8 mouse cellular contexts compared by ENCODE assay signal in the genomic region with DNA sequence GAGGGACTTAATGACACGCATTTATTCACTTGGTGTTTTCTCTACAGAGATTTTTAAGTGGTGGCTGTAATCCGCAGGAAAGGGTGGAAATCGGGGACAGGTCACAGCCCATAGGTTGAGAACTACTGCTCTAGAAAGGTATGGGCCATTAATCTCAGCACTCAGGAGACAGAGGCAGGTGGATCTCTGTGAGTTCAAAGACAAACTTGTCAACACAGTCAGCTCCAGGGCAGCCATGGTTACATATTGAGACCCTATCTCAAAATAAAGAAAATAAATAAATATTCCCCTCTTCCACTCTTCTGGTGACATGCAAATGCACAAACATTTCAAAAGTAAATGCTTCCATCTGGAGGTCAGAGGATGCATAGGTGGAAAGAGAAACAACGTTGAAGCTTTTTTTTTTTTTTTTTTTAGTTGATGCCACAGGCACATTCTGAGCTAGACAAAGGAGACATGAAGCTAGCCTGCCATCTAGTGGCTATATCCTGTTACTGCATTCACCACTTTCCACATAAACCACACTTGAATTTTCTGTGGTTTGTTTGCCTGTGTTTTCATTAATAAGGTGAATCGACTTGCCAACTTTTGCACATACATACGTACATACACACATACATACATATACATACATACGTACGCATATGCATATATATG. TPM values are rescaled to one million over a fixed set of nuclear protein-coding genes. Genes with fewer than 3 reads are reported as not detected.
DNase-seq lines count a peak whose midpoint lies in the region; ATAC-seq and TF ChIP-seq lines count a peak whose summit lies in the region.

No protein-coding gene starts in this region.

- no peak overlapping the region for H3K4me3 ChIP-seq in kidney, adult 2 months (ENCODE audit: insufficient read depth, low read depth, low read length)
- H3K4me3 ChIP-seq in kidney, embryonic 15.5 days (replicated peaks), result no peak overlapping the region
- no peak overlapping the region for H3K4me3 ChIP-seq in hindbrain, embryonic 16.5 days (ENCODE audit: low read length)
- no peak overlapping the region for H3K4me3 ChIP-seq in liver, embryonic 12.5 days

- DNase-seq in kidney, adult 2 months, result peak; percentile 66
- peak; percentile 93 for DNase-seq in MEL-GATA-1-ER (ENCODE audit: extremely low read depth, low read depth)
- DNase-seq in cerebellum, postnatal 14 days, result peak; percentile 75 to 76
- peak; percentile 32 to 36 for DNase-seq in natural killer cell, adult 2 months (ENCODE audit: low spot score in 2 of 2)
- DNase-seq in urinary bladder, adult 2 months (ENCODE audit: low spot score), result no peak

- no peaks in the 10 kb centered on the region for H3K4me1 ChIP-seq in kidney, adult 2 months (ENCODE audit: control insufficient read depth, insufficient read depth, low read length)
- no peaks in the 10 kb centered on the region for H3K4me1 ChIP-seq in kidney, embryonic 15.5 days
- no peaks in the 10 kb centered on the region for H3K4me1 ChIP-seq in hindbrain, embryonic 16.5 days (ENCODE audit: control insufficient read depth, insufficient read depth, low read depth, low read length)
- peaks cover 15% of the 10 kb centered on the region for H3K4me1 ChIP-seq in liver, embryonic 12.5 days

- H3K4me2 ChIP-seq in kidney, embryonic 15.5 days, result no peak overlapping the region
- H3K4me2 ChIP-seq in hindbrain, embryonic 16.5 days (ENCODE audit: low read length), result no peak overlapping the region
- peak overlapping the region; percentile 53 for H3K4me2 ChIP-seq in liver, embryonic 12.5 days

- no peak for TF ChIP-seq POLR2A in kidney, adult 2 months (IDR thresholded peaks at IDR 0.05; ENCODE audit: low read depth, low read length)

- no peak overlapping the region for H3K27ac ChIP-seq in kidney, adult 2 months (ENCODE audit: insufficient read depth, low read depth, low read length)
- no peak overlapping the region for H3K27ac ChIP-seq in kidney, embryonic 15.5 days
- H3K27ac ChIP-seq in hindbrain, embryonic 16.5 days (ENCODE audit: low read depth, low read length), result no peak overlapping the region
- no peak overlapping the region for H3K27ac ChIP-seq in liver, embryonic 12.5 days

- H3K9ac ChIP-seq in kidney, embryonic 15.5 days, result no peak overlapping the region
- H3K9ac ChIP-seq in hindbrain, embryonic 16.5 days (ENCODE audit: low read depth, low read length), result no peak overlapping the region
- H3K9ac ChIP-seq in liver, embryonic 12.5 days, result 0 out of 2 replicates have a peak overlapping the region, but pooled peaks have one; percentile 22

- H3K36me3 ChIP-seq in kidney, adult 2 months (ENCODE audit: control insufficient read depth, insufficient read depth, low read length), result no peaks in the 10 kb centered on the region
- no peaks in the 10 kb centered on the region for H3K36me3 ChIP-seq in kidney, embryonic 15.5 days
- H3K36me3 ChIP-seq in hindbrain, embryonic 16.5 days (ENCODE audit: control insufficient read depth, insufficient read depth, low read length), result no peaks in the 10 kb centered on the region
- H3K36me3 ChIP-seq in liver, embryonic 12.5 days, result no peaks in the 10 kb centered on the region

- H3K9me3 ChIP-seq in kidney, embryonic 15.5 days (replicated peaks), result no peaks in the 10 kb centered on the region
- H3K9me3 ChIP-seq in hindbrain, embryonic 16.5 days (ENCODE audit: control insufficient read depth, low read length), result no peaks in the 10 kb centered on the region
- no peaks in the 10 kb centered on the region for H3K9me3 ChIP-seq in liver, embryonic 12.5 days (replicated peaks)

- no peak for ATAC-seq in kidney, embryonic 15.5 days (replicated peaks; ENCODE audit: low FRiP score)
- peak; percentile 65; the same call in 1 of the 2 replicates for ATAC-seq in hindbrain, embryonic 16.5 days
- ATAC-seq in liver, embryonic 12.5 days, result peak; percentile 38; the same call in 1 of the 2 replicates

- TF ChIP-seq CTCF in kidney, adult 2 months (conservative IDR thresholded peaks at IDR 0.05; ENCODE audit: insufficient read depth, insufficient read length, low read depth, low read length), result 0 out of 2 replicates have a peak, but pooled peaks have one; percentile 16

- H3K27me3 ChIP-seq in kidney, adult 2 months (replicated peaks; ENCODE audit: control insufficient read depth, insufficient read depth, low read length), result no peaks in the 10 kb centered on the region
- no peaks in the 10 kb centered on the region for H3K27me3 ChIP-seq in kidney, embryonic 15.5 days
- no peaks in the 10 kb centered on the region for H3K27me3 ChIP-seq in hindbrain, embryonic 16.5 days (replicated peaks; ENCODE audit: control insufficient read depth, insufficient read depth, low read length)
- H3K27me3 ChIP-seq in liver, embryonic 12.5 days (replicated peaks), result peaks cover 39% of the 10 kb centered on the region; the same call in 1 of the 2 replicates

- WGBS in kidney, adult 2 months, result 34% methylated on average over 8 of the region's 8 CpGs
- whole genome bisulfite sequencing in kidney, embryonic 15.5 days, result 37% methylated on average over 8 of the region's 8 CpGs
- 39% methylated on average over 8 of the region's 8 CpGs for WGBS in hindbrain, embryonic 16.5 days
- WGBS in liver, embryonic 12.5 days (ENCODE audit: insufficient replicate concordance), result 34% methylated on average over 8 of the region's 8 CpGs

RNA-seq across cellular contexts. Expression of gene Tectb, which starts 26.1 kb away (rescaled TPM):
- polyA plus RNA-seq in kidney, adult 2 months (2012; rRNA removed), result 0.04 and 0.09 TPM in 2 replicates
- not detected in 2 replicates for polyA plus RNA-seq in kidney, embryonic 15.5 days (2015; fragmentation: Nextera tagmentation; extraction: Ambion mirVana)
- polyA plus RNA-seq in hindbrain, embryonic 16.5 days (2015; fragmentation: Nextera tagmentation; extraction: Ambion mirVana), result 0.17 TPM in 1 of 2 replicates, not detected in the other
- 0.05 and 0.06 TPM in 2 replicates for polyA plus RNA-seq in liver, embryonic 12.5 days (2016; fragmentation: Nextera tagmentation; extraction: Ambion mirVana)
- polyA plus RNA-seq in urinary bladder, adult 2 months (2012; rRNA removed), result 0.29 and 0.50 TPM in 2 replicates

RNA-seq across cellular contexts. Expression of gene Gucy2g, which starts 34.4 kb away (rescaled TPM):
- polyA plus RNA-seq in kidney, adult 2 months (2012; rRNA removed), result 0.88 and 1.1 TPM in 2 replicates
- polyA plus RNA-seq in kidney, embryonic 15.5 days (2015; fragmentation: Nextera tagmentation; extraction: Ambion mirVana), result 0.04 and 0.05 TPM in 2 replicates
- 0.05 and 0.06 TPM in 2 replicates for polyA plus RNA-seq in hindbrain, embryonic 16.5 days (2015; fragmentation: Nextera tagmentation; extraction: Ambion mirVana)
- polyA plus RNA-seq in liver, embryonic 12.5 days (2016; fragmentation: Nextera tagmentation; extraction: Ambion mirVana), result 0.04 TPM in 1 of 2 replicates, not detected in the other
- polyA plus RNA-seq in urinary bladder, adult 2 months (2012; rRNA removed), result 0.14 and 0.22 TPM in 2 replicates

RNA-seq across cellular contexts. Expression of gene Acsl5, which starts 45.1 kb away (rescaled TPM):
- polyA plus RNA-seq in kidney, adult 2 months (2012; rRNA removed), result 26.8 and 29.3 TPM in 2 replicates
- polyA plus RNA-seq in kidney, embryonic 15.5 days (2015; fragmentation: Nextera tagmentation; extraction: Ambion mirVana), result 50.3 and 51.2 TPM in 2 replicates
- polyA plus RNA-seq in hindbrain, embryonic 16.5 days (2015; fragmentation: Nextera tagmentation; extraction: Ambion mirVana), result 19.7 and 20.1 TPM in 2 replicates
- 110 and 115 TPM in 2 replicates for polyA plus RNA-seq in liver, embryonic 12.5 days (2016; fragmentation: Nextera tagmentation; extraction: Ambion mirVana)
- polyA plus RNA-seq in urinary bladder, adult 2 months (2012; rRNA removed), result 47.9 and 50.6 TPM in 2 replicates
